Mouse (Mus musculus) regulatory T cell (primary cell): ENCODE measurements at regions not wholly inside any gene's neighbourhood (a gene's known extent, or its start where the extent isn't known, plus 50 kb on each side); places are given as distances from the start of the nearest gene placed in this dataset.

Experiments used
- in situ Hi-C: fragments of 300-600 bp; cut with MboI, MseI; formaldehyde crosslinking; loops from one replicate; pipeline ENCODE4 v1.15.1; 2025; ENCODE audit warnings: high pct_unique_total_duplicates

DNA sequence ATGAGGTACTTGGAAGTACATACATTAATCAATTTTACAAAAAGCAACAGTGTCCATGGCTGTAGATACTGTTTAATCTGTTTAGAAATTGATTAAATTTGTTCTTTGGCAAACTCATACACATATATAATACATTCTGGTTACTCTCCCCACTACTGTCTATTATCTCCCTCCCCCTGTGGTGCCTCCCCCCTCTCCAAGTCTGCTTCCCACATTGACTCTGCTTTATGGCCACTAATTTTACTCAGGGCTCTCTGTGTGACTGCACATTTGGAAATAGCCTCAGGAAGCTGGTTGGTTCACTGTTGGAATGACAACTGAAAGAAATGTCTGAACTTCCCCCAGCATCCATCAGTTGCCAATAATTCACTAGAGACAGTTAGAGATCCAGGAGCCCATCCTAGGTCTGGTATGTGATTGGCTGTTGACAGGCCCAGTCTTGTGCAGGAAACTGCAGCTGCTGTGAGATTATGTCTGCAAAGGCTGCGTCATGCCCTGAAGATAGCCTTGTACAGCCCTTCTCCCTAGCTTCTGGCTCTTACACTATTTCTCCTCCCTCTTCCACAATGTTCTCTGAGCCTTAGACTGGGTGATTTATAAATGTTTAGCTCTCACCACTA is 204.6 kb upstream of the Trib2 start:
- in situ Hi-C loops = no loop called here

DNA sequence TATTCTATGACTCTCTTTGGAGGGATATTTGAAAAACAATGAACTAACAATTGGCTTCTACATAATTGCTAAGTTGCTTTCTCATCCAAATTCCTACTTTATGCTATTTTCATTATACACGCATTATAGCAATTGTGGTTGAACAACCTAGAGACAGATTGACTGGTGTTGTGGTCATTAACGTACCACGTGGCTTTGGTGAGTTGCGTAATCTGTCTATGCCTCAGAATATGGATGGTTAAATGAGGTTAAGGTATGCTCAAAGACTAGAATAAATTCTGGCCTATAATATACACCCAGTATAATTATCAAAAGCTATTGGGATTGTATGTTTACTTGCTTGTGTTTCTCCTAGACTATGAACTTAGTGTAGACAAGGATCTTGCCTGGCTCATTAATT is 201.5 kb upstream of the Trib2 start:
- in situ Hi-C loops = no loop called here

DNA sequence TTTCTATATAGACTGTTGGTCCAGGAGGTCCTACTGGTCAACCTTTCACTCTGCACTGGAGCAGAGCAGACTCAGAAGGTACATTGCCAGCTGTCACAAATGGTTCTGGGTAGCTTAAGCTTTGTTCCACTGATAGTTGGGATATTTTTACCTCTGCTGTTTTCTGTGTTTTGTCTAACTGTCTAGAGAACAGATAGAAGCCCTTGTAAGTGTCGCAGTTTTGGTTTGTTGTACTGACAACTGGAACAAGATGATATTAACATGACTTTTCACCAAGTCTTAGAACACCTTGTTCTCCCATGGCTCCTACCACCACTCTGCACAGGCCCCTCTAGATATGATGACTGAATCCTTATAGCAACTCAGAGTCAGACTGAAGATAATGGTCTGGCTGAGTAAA is 199.9 kb upstream of the Trib2 start:
- in situ Hi-C loops = no loop called here

DNA sequence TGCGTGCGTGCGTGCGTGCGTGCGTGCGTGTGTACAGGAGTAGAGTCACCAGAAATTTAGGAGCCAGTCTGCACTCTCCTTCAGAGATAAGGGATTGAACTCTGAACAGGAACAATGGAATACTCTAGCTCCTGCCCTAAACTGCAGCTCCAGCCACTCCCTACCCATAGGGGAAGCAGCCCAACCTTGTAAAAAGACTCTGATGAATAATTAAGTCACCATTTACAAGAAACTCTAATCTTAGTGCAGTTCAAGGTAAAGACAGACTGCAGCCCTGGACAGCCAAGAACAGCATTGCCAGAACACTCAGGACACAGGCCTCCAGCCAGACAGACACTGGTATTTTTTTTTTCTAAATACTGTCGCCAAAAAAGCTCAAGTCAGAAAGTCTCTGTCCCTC is 198.9 kb upstream of the Trib2 start:
- in situ Hi-C loops = no loop called here

DNA sequence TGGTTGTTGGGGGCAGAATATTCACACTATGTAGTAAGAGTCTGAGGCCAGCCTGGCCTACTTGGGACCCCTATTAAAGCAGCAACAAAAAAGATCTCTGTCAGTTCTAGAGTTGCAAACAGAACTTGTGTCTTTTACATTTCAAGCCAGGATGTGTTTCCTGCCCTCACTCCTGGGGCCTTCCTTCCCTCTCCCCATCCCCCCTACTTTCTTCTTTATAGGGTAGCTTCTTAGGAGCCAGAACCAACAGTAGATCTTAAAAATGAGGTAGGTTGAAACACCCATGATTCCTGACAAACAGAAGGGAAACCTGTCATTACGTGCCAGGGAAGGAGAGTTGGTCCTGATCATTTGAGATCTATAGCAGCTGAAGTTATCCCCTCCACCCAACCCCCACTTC is 198.0 kb upstream of the Trib2 start:
- in situ Hi-C loops = no loop called here

DNA sequence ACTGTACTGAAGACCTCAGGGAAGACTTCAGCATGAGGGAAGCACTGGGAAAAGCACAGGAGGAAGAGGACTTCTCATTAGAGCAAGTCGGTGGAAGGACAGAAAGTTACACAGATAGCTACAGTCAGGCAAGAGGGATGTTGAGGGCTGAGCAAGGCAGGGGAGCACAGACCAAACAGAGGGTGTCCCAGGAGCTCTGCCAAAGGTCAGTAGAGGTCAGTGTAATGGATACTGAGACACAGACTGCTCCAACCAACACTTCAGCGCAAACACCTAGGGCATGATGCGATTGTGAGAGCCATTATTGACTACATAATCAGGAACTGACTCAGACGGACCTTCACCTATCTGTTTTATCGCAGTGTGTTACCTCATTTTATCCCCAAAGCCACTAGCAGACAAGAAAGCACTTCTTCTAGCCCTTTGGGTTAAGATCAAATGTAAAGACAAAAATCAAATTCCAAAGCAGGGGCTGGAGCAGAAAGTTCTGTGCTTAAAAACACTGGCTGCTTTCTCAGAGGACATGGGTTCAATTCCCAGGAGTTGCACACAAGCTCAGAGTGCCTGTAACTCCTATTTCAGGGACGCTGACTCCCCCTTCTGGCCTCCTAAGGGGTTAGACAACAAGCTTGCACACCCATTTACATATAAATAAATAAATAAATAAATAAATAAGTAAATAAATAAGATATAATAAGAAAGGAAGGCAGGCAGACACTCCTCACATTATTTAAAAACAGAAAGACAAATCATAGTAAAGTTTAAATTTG is 197.3 kb upstream of the Trib2 start:
- in situ Hi-C loops = no loop called here

DNA sequence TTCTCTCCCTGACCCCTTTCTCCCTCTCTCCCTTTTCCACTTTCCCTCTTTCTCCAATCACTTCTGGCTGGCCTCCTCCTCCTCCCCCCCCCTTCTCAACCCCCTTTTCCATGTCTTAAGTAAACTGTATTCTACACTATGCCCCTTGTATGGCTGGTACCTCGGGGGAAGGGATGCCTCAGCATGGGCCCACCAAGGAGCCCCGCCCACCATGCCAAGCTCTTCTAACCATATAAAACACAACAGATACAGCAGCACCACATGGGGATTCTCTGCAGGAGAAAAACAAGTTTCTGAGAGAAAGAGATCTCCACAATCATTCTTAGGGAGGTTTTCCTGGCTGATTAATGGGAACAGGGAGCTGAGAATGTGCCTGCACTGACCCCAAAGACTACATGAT is 196.6 kb upstream of the Trib2 start:
- in situ Hi-C loops = no loop called here

DNA sequence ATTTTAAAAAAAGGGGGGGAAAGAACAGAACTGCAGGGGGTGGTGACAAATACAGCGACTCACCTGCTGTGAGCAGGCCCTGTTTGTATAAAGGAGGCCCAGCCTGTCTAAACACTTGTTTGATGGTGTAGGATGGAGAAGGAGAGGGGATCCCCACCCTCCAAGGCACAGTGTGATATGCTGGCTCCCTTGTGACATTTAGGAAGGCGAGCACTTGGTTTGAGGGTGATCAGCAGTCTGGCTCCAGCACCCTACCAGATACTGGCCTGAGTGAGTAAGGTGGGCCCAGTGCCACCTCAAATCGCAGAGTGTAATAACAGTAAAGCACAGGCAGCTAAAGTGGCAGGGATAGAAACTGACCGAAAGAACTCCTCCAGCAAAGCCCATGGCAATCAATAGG is 195.4 kb upstream of the Trib2 start:
- in situ Hi-C loops = no loop called here

DNA sequence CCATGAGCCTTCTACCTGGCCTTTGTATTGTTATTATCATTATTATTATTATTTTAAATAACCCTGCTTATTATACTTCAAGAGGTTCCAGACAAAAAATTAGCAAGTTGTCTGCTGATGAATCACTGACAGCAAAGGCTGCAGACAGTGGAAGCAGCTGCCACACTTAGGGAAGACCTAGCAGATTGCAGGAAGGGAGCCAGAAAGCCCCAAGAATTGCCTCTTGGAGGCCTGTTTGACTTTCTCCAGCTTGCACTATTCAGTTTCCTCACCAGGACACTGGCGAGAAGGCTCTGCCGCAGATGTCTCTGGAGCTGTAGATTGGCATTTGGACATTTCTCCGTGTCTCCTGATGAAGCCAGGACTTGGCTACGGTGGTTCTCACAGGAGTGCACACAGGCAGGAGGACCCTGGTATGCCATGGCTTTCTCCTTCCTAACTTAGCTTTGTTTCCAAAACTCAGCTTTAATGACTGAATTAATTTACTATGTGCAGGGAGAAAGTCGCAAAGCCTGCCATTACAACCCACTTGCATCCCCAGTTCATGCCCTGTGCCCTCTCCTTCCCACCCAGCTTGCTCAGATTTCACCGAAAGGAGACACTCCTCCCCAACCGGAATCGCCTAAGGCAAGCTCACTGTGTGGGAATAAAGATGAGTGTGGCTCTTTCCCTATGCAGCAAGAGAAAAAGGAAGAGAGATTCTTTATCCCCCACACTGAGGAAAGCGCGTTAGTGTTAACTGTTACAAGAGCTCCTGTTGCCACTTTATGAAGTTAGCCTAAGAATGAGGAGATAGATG is 193.3 kb upstream of the Trib2 start:
- in situ Hi-C loops = loop anchor here (5.0 to 10.0 kb wide), 3 partner anchors 38 to 445 kb away; no protein-coding TSS in a partner anchor

DNA sequence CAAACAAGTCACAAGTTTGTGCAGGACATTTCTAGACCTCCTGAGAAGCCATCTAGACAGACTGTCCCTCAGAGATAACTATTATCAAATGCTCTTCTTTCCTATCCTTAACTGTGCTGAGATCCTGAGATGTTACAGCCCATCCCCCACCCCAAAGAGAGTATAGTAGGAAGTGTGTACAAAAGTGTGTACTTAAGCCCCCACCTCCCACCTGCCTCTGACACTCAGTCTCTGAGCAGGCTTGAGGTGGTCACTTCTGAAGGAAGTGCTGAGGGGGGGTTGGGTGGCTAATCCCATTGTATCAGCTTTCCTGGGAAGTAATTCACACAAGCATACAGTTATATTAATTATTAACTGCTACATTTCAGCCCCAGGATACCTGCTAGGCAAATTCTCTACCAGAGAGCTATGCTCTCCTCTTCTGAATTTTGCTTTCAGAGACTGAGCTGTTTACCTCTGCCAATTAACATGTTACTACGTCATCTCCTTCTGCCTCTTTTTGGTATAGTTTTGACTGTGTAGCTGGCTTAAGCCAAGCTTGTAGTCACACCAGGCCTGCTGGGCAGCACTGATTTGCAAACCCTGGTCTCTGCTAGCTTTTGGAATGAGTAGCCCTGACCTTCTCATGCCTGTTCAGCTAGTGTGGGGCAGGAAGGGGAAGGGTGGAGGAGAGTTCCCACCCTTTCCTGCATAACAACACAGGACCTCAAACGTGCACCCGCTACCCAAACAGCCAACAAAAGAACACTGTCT is 192.2 kb upstream of the Trib2 start:
- in situ Hi-C loops = loop anchor here (5.0 to 10.0 kb wide), 3 partner anchors 37 to 444 kb away; no protein-coding TSS in a partner anchor

DNA sequence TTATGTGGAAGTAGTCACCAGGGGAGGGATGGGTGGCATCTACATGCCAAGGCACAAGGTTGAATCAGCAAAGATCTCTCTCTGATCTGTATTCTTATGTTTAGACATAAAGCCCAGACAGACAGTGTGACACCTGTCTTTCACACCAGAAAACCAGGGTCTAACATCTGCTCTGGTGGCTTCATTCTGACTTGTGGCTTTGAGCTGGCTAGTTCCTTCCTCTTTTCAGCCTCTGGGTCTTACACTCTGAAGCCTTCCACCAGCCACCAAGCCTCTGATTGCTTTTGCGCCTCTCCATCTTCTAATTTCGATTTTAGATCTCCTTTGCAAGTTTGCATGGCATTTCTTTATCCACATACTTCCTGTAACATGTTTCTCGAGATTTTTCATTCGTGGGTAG is 191.5 kb upstream of the Trib2 start:
- in situ Hi-C loops = loop anchor here (5.0 to 10.0 kb wide), 3 partner anchors 36 to 443 kb away; no protein-coding TSS in a partner anchor

DNA sequence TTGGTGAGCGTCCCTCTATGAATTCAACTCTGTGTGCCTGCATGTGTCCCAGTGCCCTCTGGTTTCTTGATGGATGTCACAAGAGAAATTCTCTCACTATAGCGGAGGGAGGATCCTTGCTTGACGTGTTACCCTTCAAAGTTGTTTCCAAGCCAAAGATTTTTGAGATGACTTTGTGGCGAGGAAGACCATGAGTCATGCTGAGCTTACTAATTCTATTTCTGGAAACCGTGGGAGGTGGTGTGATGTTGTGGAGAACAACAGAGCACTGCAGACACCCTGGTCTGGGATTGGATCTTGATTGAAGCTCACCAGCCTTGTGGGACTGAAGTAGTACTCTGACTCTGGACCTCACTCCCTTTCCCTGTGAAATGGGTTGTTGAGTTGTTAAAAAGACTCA is 190.0 kb upstream of the Trib2 start:
- in situ Hi-C loops = loop anchor here (5.0 to 10.0 kb wide), 3 partner anchors 34 to 442 kb away; no protein-coding TSS in a partner anchor

DNA sequence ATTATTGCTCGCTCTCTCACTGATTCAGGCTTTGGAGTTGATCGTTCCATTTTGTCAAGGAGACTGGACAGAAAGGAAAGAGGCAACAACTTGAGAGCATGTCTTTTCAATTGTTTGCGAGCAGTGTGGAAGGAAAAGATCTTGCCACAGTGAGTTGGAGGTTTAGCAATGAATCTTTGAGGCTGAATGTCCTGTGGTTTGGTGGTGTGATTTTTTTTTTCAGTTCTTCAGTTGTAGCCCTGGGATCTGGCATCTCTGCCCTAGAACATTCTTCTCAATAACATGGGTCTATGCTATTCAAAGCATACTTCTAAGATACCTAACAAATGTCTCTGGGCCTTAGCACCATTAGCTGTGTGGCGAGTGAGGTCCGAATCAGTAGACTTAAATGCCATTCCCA is 189.6 kb upstream of the Trib2 start:
- in situ Hi-C loops = loop anchor here (5.0 to 10.0 kb wide), 3 partner anchors 34 to 441 kb away; no protein-coding TSS in a partner anchor

DNA sequence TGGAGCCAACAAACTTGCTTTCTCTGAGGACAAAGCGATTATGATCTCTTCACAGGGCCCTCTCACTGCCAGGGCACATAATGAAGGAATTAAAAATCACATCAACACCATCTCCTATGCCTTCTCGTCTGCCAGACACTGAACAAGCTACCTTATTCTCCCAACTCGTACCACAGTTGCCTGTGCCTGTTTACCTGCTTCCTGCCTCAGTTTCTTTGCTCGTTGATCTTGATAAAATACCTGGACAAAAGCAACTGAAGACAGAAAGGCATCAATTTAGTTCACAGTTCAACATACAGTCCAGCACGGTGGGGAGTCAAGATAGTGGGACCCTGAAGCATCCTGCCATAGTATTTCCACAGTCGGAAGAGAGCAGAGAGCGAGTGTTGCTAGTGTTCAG is 185.1 kb upstream of the Trib2 start:
- in situ Hi-C loops = loop anchor here (5.0 to 10.0 kb wide), 3 partner anchors 173 to 437 kb away; partner anchors contain the start of gene Trib2

DNA sequence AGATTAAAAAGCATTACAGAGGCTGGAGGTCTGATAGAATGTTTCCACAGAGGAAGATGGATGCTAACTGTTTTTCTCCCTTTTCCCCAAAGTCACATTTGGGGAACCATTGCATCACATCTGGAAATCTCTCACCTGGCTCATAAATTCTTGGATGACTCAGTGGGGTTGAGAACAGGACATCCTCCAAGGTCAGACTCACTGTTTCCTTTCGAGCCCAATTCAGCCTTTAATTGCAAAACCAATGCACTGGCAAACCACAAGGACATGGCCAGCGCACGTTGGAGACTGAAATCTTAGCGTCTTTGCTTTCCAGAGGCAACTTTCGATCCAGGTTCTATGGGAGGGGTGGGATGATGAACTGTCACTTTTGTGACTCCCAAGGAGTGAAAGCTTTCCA is 184.5 kb upstream of the Trib2 start:
- in situ Hi-C loops = loop anchor here (5.0 to 10.0 kb wide), 3 partner anchors 174 to 436 kb away; partner anchors contain the start of gene Trib2

DNA sequence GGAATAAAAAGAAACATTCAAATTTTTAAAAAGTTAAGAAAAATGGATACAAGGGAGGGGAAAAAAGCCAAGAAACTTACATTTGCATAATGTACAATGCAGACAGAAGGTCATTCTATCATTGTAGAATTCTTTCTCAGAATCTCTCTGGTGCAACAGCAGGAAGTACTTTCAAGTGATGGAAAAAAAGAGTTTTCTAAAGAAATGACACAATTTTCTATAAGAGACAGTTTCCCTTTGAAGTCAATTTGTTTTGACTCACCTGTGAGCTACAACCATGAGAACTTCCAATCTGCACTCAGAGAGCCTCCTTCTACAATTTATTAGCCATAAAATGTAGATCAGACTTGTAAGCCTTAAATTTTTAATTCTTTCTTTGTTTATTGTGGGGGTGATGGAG is 181.6 kb upstream of the Trib2 start:
- in situ Hi-C loops = loop anchor here (10.0 kb wide), 1 partner anchor 414 kb away; no protein-coding TSS in a partner anchor

DNA sequence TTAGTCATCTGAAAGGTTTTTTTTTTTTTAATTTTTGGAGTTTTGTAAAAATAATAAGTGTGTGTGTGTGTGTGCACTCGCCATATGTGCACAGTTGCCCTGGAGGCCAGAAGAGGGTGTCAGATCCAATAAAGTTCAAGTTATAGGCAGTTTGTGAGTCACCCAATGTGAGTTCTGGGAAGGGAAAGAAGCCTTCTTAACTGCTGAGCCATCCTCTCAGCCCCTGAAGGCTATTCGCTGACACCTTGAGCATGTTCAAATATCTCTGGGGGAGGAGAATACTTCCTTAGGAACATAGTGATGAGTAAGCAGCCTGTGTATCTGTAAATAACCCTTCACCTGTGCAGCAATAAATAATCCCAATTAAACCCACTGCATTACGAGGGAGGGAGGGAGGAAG is 177.1 kb upstream of the Trib2 start:
- in situ Hi-C loops = loop anchor here (10.0 kb wide), 1 partner anchor 409 kb away; no protein-coding TSS in a partner anchor

DNA sequence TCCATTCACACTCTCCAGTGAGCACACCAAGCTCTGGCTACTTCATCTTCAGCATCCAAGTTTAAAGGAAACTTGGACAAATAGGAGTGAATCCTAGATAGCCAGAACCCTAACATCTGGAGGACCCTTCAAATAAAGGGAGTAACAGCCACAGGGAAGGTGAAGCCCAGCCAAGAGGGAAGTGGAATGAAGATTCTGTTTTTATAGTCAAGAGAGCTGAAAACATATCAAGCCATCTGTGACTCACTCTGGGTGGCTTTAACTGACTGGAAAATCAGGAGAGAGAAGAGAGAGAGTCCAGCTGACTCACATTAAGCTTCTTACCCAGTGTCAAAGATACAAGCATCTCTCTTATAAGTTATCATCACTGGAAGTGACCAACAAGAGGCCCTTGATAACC is 169.6 kb upstream of the Trib2 start:
- in situ Hi-C loops = no loop called here

DNA sequence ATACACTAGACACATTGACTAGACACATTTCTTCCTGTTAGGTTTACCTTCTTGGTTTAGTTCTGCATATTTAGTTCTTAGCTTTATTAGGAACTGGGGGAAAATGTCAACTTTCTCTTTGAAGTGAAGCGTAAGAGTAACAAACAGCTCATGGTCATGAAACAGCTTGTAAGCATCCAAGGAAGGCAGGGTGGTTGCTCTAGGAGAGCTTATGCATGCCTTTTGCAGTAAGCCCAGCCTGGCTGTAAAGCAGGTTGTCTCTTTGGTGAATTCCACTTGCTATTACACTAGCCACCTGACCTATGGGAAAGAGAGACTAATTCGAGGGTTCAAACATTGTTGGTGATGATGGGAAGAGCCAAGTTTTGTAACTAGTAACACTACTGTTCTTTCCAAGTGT is 168.9 kb upstream of the Trib2 start:
- in situ Hi-C loops = no loop called here

DNA sequence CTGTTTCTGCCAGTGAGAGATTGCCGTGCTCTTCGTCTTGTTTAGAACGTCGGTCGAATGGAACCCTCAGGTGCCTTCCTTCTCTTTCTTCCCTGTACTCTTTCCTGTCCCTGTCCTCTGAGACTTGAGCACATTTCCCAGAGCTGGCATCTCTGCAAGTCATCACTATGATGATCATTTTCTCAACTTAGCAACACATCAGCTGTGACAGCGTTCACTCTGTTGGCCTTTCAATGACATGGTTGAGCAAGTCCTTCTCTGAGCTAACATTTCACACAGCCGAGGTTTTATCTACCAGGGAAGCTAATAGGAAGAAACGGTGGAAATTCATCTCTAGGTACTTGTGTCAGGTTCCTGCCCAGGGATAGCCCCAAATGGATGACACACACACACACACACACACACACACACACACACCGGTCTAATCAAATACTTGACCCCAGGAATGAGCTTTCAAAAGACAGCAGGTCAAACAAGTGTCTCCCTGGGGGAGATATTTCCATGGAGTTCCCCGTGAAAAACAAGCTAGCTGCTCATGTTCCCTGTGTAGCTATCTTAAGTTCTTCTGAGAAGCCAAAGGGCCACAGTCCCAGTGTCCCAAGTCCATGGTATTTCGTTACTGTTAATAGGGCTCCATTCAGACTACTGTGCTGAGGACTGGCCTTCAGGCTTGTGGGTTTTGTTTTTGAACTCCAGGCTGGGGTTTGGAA is 167.0 kb upstream of the Trib2 start:
- in situ Hi-C loops = no loop called here

DNA sequence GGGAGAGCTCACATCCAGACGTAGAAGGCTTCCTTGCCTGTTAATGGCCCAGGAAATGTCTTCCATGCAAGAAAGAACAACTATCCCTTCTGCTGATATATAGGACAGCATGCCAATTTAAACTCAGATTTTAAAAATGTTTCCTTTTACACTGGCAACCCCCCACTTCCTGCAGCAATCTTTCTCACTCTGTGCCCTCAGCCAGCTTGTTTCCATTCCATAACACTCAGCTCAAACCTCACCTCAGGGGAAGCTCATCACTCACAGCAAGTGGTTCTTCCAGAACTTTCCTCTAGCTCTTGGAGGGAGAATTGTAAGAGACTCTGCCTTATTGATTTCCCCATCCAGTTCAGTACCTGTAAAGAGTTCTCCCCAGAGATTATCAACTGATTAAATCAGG is 165.0 kb upstream of the Trib2 start:
- in situ Hi-C loops = no loop called here
